Mouse (Mus musculus): ENCODE measurements around the gene D630003M21Rik.

DNA sequence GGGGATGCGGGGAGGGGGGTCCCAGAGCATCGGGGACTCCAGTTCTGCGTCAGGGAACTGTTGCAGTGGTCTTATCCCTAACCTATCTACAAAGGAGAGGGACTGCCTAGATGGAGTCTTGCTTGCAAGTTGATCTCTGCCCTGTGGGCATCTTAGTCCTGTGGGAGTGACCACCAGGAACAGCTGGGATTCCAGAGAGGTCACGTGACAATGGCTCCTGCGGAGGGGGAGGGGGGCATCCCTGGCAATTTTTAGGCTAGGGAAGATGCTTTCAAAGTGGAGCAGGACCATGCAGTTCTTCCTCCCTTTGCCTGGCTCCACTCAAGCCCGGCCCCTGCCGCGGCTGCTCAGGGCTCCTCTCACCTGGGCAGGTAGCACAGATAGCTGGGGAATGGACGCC, 19.2 kb downstream of the D630003M21Rik start:
- TF ChIP-seq CTCF (IDR thresholded peaks at IDR 0.05; ENCODE audit: low read depth) (no peak), EP300 (IDR thresholded peaks at IDR 0.05; ENCODE audit: low read depth) (no peak)
